ENCODE assay signal across 18 mouse cellular contexts in the genomic region with DNA sequence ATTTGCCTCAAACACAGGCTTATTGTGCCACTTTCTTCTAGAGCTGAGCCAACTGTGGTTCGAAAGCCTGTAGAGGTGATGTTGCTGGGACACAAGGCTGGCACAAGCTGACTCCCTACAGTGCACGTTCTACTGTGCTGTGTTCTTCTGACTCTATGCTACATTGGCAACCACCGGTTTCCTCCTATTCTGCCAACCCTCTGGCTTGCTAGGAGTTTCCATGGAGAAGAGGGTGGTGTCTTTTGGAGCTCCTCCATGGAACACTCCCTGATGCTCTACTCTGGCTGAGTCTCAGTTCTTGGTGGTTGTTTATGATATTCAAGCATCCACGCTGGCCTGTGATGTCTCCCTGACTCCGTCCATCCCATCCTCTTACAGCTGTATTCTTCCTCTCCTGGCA.
DNase-seq lines count a peak whose midpoint lies in the region; ATAC-seq and TF ChIP-seq lines count a peak whose summit lies in the region.
"Had no signal": no experiment of that assay in that cellular context is flagged by ENCODE, and none has a peak within 500 bp of the region (broad histone marks: within the 10 kb centered on the region; RNA-seq: fewer than 3 reads in every experiment).

No protein-coding gene starts in this region.

- H3K4me2 ChIP-seq in forebrain, embryonic 14.5 days (ENCODE audit: low read length), result no peak overlapping the region
- H3K4me2 ChIP-seq in forebrain, embryonic 15.5 days (replicated peaks), result no peak overlapping the region
- H3K4me2 ChIP-seq: forebrain, embryonic 13.5 days; heart, embryonic 15.5 days; kidney, embryonic 15.5 days; liver, embryonic 12.5 days; neural tube, embryonic 13.5 days had no signal

- H3K9ac ChIP-seq in forebrain, embryonic 14.5 days (ENCODE audit: low read length), result no peak overlapping the region
- H3K9ac ChIP-seq in forebrain, embryonic 15.5 days (replicated peaks), result no peak overlapping the region
- H3K9ac ChIP-seq: forebrain, embryonic 13.5 days; heart, embryonic 15.5 days; kidney, embryonic 15.5 days; liver, embryonic 12.5 days; neural tube, embryonic 13.5 days had no signal

- H3K27ac ChIP-seq in forebrain, embryonic 14.5 days (ENCODE audit: low read depth, low read length), result no peak overlapping the region
- H3K27ac ChIP-seq in forebrain, embryonic 15.5 days (replicated peaks), result no peak overlapping the region
- H3K27ac ChIP-seq: forebrain, embryonic 13.5 days; heart, embryonic 15.5 days; kidney, embryonic 15.5 days; liver, embryonic 12.5 days; neural tube, embryonic 13.5 days had no signal

- H3K4me1 ChIP-seq in forebrain, embryonic 14.5 days (ENCODE audit: control insufficient read depth, insufficient read depth, low read length), result 0 out of 2 replicates have a peak, but pooled peaks cover 4% of the 10 kb centered on the region
- peaks cover 16% of the 10 kb centered on the region for H3K4me1 ChIP-seq in forebrain, embryonic 15.5 days
- H3K4me1 ChIP-seq in lung, adult 2 months (ENCODE audit: control insufficient read depth, insufficient read depth, low read length), result no peaks in the 10 kb centered on the region
- H3K4me1 ChIP-seq: forebrain, embryonic 13.5 days; heart, embryonic 15.5 days; kidney, embryonic 15.5 days; liver, embryonic 12.5 days; neural tube, embryonic 13.5 days had no signal

- intact Hi-C loops in left cerebral cortex, postnatal 14 days (cut with DNase I), result loop anchor here (5.0 kb wide), 1 partner anchor 847 kb away; the partner anchor contains the start of gene Gria1
- intact Hi-C loops in heart, postnatal 14 days (cut with DNase I), result no loop called here

- no peak for TF ChIP-seq POLR2A in lung, adult 2 months (IDR thresholded peaks at IDR 0.05; ENCODE audit: borderline replicate concordance, extremely low read depth, low read depth, low read length)

- no peak for TF ChIP-seq CTCF in lung, adult 2 months (IDR thresholded peaks at IDR 0.05; ENCODE audit: insufficient read depth, low read length)

- no peak for ATAC-seq in forebrain, embryonic 14.5 days
- no peak for ATAC-seq in forebrain, embryonic 15.5 days (replicated peaks)
- ATAC-seq: forebrain, embryonic 13.5 days; liver, embryonic 12.5 days had no signal

- H3K4me3 ChIP-seq in forebrain, embryonic 14.5 days (ENCODE audit: low read depth, low read length), result no peak overlapping the region
- no peak overlapping the region for H3K4me3 ChIP-seq in forebrain, embryonic 15.5 days
- no peak overlapping the region for H3K4me3 ChIP-seq in lung, adult 2 months (replicated peaks; ENCODE audit: extremely low read depth, low read depth, low read length)
- H3K4me3 ChIP-seq: forebrain, embryonic 13.5 days; heart, embryonic 15.5 days; kidney, embryonic 15.5 days; liver, embryonic 12.5 days; neural tube, embryonic 13.5 days had no signal

- no peaks in the 10 kb centered on the region for H3K27me3 ChIP-seq in forebrain, embryonic 14.5 days (replicated peaks; ENCODE audit: control insufficient read depth, insufficient read depth, low read length)
- no peaks in the 10 kb centered on the region for H3K27me3 ChIP-seq in forebrain, embryonic 15.5 days
- H3K27me3 ChIP-seq: forebrain, embryonic 13.5 days; heart, embryonic 15.5 days; kidney, embryonic 15.5 days; liver, embryonic 12.5 days; neural tube, embryonic 13.5 days had no signal

- no peaks in the 10 kb centered on the region for H3K9me3 ChIP-seq in forebrain, embryonic 14.5 days (replicated peaks; ENCODE audit: control insufficient read depth, low read length)
- H3K9me3 ChIP-seq in forebrain, embryonic 15.5 days, result no peaks in the 10 kb centered on the region
- H3K9me3 ChIP-seq: forebrain, embryonic 13.5 days; heart, embryonic 15.5 days; kidney, embryonic 15.5 days; liver, embryonic 12.5 days; neural tube, embryonic 13.5 days had no signal

- peak; percentile 28 for DNase-seq in forebrain, embryonic 14.5 days (ENCODE audit: low spot score)
- DNase-seq in lung, postnatal 10 days, result peak; percentile 15
- no peak for DNase-seq in lung, adult 2 months
- peak; percentile 68 for DNase-seq in layer of hippocampus, adult 11-12 months (ENCODE audit: low spot score)
- DNase-seq in left cerebral cortex, postnatal 14 days (ENCODE audit: low spot score in 2 of 2), result peak; percentile 29 to 76
- DNase-seq in ovary, adult 18-20 months (ENCODE audit: low spot score), result no peak
- DNase-seq in heart, postnatal 14 days, result no peak
- DNase-seq: adrenal gland, adult 2 months; gastrocnemius, postnatal 25 days; lung, postnatal 4 days; retina, postnatal 1 day; thymus, adult 18-20 months had no signal

- WGBS in forebrain, embryonic 14.5 days, result 87% methylated on average over 5 of the region's 5 CpGs
- 84% methylated on average over 5 of the region's 5 CpGs for WGBS in forebrain, embryonic 15.5 days
- 43% methylated on average over 5 of the region's 5 CpGs for WGBS in lung, adult 2 months

- H3K36me3 ChIP-seq in forebrain, embryonic 14.5 days (ENCODE audit: control insufficient read depth, insufficient read depth, low read length), result no peaks in the 10 kb centered on the region
- H3K36me3 ChIP-seq in forebrain, embryonic 15.5 days, result no peaks in the 10 kb centered on the region
- H3K36me3 ChIP-seq: heart, embryonic 15.5 days; kidney, embryonic 15.5 days; liver, embryonic 12.5 days; neural tube, embryonic 13.5 days had no signal

Comparison
In these comparisons a context has a peak if more than half of its experiments do, and no peak if none do; other contexts are left out.
1. DNase-seq: peak in forebrain, embryonic 14.5 days (single experiment), lung, postnatal 10 days (single experiment), layer of hippocampus, adult 11-12 months (single experiment) and left cerebral cortex, postnatal 14 days (2 of 2); none in lung, adult 2 months (single experiment), ovary, adult 18-20 months (single experiment) and heart, postnatal 14 days (0 of 2).